Mouse (Mus musculus): ENCODE data around the gene Rbbp8nl. TPM values are rescaled to one million over a fixed set of nuclear protein-coding genes. Genes with fewer than 3 reads are reported as not detected.

Gene Rbbp8nl
- total RNA-seq, 2 experiments from 2014 or later, result not detected

DNA sequence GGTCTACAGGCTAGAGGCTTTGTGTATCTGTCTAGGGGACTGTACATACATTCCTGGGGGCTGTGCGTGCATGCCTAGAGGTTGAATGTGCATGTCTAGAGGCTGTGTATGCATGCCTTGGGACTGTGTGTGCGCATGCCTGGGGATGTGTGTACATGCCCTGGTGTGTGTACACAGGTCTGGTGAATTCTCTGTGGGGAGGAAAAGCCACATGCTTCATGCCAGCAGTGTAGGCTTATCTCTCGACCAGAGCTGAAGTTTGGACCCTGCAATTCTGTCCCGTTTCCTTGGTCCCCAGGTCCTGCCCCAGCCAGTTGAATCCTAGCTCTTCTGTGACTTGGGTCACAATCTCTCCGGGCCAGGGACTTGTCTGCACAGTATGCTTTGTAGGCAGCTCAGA, 1.9 kb upstream of the Rbbp8nl start:
- ATAC-seq (replicated peaks; ENCODE audit: poor library complexity, severe bottlenecking), result no peak

DNA sequence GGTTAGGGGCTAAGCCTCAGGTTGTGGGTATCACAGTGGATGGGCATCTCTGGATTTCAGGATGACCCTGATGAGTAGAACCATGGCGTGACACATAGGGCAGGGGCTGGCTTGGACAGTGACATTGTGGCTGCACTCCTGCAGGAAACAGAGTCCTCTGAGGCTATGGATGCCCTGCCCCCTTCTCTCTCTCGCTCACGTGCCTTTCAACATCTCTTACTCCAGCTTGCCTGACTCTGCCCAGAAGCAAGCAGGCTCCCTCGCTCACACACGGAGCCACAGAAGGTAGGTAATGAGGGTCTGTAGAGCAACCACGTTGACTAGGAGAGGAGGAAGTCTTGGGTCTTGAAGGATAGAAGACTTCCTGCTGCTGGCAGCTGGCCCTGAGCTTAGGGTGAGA, 824 bp upstream of the Rbbp8nl start:
- no peak for ATAC-seq (replicated peaks; ENCODE audit: poor library complexity, severe bottlenecking)

DNA sequence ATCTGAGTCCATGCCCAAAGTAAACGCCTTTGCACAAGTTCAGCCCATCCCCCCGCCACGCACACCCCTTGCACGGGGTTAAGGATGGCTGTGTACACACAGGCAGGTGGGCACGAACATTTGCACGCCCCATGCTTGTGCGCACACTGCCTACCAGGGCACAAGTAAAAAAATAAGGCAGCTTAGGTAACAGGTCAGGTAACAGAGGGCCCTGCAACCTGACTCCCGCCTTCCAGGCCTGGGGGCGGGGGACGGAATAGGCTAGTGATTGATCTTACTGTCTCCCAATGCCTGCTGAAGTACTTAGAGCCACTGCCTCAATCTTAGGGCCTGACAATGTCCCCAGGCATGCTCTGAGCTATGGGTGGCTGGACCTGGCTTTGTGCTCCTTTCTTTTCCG, 713 bp downstream of the Rbbp8nl start:
- ATAC-seq (replicated peaks; ENCODE audit: poor library complexity, severe bottlenecking), result no peak

DNA sequence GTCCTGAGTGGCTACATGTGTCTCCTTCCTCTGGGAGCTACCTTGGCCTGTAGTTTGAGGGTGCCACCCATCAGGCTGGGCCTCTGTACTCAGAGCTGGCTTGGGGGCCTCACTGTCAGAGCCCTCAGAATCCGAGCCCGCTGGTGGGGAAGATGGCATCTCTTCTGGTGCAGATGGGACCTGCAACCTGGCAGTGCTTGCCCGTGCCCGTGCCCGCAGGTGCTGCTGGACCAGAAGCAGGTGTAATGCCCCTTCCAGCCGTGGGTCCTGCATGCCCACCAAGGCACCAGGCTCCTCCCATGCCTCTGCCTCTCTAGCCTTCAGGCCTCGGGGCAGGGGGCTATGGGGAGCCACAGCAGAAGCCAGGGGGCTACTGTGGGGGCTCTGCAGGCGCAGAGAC, 10.4 kb downstream of the Rbbp8nl start:
- ATAC-seq (replicated peaks; ENCODE audit: poor library complexity, severe bottlenecking), result no peak

DNA sequence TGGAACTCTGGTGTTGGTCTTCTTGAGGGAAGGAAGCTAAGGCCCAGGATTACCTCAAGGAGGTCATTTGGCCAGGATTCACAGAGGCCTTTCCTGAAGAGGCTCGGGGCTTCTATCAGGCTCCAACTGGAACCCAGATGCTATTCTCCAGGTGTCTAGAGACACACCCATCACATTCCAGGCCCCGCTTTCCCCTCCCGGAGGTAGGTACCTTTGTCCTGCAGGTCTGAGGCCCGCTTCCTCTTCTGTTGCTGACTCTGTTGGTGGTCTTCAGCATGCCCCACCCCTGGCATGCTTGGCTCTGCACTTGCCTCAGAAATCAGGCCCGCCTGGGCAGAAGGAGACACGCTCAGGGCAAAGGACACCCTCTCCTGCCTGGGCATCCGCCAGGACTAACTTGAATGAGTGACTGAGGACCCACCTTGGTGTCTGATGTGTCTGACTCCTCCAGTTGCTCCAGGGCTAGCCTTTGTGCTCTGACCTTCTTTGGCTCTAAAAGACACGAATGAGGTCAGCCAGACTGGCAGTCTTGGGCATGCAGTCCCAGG, 11.8 kb downstream of the Rbbp8nl start:
- no peak for ATAC-seq (replicated peaks; ENCODE audit: poor library complexity, severe bottlenecking)

DNA sequence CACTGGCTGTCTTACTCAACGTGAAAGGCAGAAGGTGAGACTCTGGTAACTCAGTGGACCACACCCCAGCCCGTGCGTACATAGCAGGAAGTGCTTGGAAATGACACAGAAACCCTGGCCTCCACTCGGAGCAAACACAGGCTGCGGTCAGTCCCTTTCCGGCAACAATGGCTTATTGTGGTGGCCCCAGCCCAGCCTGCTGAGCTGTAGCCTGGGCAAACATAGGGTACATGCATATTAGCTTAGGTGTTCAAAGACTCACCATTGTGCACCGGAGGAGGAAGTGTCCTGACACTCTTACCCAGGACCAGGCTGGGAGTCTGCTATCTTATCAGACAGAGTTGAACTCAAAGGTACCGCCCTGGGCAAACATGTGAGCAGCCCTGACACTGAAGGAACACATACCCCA, 12.8 kb downstream of the Rbbp8nl start:
- ATAC-seq (replicated peaks; ENCODE audit: poor library complexity, severe bottlenecking), result peak; percentile 42

DNA sequence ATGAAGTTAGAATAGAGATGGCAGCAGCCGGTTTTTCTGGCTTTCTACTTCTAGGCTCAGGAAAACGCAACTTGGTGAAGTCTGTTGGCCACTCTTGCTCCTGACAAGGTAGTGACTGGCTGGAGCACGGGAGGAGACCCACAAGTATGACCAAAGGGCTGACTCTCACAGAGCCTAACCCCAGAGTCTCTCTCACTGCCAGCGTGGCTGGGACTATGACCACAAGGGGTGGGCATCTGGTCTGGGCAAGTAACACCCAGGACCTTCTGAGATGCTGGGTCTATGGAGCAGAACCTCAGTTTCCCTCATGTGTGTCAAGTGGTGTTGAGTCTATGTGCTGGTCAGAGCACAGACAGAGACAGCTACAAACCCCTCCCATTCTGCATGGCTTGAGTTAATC, 13.3 kb downstream of the Rbbp8nl start:
- ATAC-seq (replicated peaks; ENCODE audit: poor library complexity, severe bottlenecking), result no peak

DNA sequence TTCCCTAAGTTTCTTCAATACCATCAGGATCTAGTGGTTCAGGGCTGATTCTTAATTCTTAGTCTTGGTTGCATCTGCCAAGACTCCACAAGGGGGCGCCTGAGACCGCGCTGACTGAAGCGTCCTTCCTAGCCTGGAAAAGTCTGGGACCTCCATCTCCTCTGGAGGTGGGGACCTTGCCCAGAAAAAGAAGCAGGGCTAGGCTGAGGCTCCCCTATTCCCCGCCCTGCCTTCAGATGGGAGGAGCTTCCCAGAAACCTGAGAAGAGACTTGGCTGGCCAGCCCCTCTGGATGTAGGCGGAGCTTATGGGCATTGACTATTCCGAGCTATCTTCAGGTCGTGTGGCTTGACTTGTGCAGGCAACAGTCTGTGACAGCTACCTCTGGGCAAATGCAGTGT, 13.8 kb downstream of the Rbbp8nl start:
- ATAC-seq (replicated peaks; ENCODE audit: poor library complexity, severe bottlenecking), result peak; percentile 26

DNA sequence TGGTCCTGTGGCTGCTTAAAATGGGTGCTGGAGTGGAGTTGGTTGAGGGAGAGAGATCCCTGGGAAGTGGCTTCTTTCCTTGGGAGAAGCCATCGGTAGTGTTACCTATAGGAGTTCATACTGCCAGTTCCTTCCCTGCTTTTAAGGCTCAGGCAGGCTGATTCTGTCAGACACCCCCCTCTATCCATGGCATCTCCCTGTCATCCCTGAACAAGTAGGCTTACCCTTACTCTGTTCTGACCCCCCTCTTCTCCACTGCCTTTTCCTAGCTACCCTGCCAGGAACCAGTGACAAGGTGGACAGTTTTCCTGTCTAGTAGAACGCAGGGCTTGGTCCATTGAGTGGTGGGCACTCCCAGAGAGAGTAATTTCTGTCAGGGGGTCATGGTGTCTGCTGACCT, 15.2 kb downstream of the Rbbp8nl start:
- no peak for ATAC-seq (replicated peaks; ENCODE audit: poor library complexity, severe bottlenecking)

DNA sequence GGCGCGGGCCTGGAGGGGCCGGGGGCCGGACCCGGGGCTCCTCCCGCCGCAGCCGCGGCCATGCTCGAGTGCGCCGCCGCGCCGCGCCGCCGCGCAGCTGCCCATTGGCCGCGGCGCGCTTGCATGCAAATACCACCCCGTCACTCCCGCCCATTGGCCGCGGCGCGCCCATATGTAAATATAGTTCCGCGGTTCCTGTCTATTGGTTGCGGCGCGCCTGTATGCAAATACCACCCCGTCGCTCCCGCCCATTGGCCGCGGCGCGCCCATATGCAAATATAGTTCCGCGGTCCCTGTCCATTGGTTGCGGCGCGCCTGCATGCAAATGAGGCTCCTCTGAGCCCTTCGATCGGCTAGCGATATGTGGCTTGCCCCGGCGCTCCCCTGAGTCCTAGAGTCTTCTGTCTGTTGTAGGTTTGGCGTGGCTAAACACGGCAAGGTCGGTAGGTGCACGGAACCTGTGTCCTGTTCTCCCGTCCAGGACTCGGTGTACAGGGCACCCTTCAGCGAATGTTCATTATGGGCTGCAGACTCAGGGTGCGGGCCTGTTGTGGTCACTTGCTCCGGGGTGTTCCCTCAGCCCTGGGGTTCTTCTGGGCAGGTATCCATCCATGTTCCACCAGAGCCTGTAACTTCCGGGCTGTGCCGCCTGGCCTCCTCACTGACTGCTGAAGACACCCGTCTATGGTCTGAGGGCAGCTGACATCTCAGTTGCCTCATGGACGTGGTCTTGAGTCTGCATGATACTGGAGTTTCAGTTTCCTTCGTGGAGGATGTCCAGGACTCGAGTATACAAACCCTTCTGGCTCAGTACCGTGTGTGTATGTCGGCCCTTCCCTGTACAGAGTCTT, 16.1 kb downstream of the Rbbp8nl start, which contains the start of gene Cables2:
Gene Cables2 (minus strand): TSS at position 103 of the 851 bp plus-strand sequence.
- peak; percentile 66 for ATAC-seq (replicated peaks; ENCODE audit: poor library complexity, severe bottlenecking)

DNA sequence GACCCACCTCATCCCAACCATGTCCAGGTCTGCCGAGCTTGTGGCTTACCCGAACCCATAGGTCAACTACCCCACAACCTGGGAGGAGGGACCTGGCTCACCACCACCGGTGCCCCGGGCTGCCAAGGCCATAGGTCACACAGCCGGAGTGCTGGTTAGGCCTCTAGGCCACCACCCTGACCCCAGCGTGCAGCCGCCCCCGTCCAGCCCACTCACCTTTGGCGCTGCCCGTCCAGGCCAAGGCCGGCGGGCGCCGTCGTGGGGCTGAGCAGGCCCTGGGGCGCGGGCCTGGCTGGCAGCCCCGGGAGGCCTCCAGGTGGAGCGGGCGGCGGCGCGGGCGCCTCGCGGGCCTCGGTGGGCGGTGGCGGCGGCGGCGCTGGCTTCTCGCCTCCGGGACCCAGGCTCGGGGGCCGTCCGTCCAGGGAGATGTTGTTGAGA, 16.8 kb downstream of the Rbbp8nl start:
- ATAC-seq (replicated peaks; ENCODE audit: poor library complexity, severe bottlenecking), result no peak

DNA sequence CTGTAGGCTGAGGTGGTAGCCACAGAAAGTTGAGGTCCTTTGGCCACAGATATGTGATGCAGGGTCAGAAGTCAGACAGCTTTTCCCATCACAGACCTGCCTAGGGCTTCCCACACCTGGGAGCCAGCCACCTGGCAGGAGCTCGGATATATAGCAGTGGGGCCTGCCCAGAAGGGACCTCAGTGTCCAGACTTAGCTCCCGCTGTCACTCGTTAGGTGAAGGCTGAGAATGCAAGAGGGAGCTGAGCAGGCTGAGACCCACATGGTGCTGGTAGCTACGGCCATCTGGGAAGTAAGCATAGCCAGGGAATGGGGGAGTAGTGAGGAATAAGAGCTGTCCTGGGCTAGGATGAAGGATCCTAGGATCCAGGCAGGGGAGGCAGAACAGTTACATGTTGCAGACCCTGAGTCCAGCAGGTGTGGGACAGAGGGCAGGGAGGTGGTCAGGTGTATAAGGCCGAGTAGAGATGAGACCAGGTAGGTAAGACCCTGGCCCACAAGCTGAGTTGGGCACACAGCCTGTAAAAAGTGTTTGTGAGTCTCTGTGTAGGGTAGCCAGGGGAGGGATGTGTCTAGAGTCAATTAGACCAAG, 17.8 kb downstream of the Rbbp8nl start:
- ATAC-seq (replicated peaks; ENCODE audit: poor library complexity, severe bottlenecking), result no peak

DNA sequence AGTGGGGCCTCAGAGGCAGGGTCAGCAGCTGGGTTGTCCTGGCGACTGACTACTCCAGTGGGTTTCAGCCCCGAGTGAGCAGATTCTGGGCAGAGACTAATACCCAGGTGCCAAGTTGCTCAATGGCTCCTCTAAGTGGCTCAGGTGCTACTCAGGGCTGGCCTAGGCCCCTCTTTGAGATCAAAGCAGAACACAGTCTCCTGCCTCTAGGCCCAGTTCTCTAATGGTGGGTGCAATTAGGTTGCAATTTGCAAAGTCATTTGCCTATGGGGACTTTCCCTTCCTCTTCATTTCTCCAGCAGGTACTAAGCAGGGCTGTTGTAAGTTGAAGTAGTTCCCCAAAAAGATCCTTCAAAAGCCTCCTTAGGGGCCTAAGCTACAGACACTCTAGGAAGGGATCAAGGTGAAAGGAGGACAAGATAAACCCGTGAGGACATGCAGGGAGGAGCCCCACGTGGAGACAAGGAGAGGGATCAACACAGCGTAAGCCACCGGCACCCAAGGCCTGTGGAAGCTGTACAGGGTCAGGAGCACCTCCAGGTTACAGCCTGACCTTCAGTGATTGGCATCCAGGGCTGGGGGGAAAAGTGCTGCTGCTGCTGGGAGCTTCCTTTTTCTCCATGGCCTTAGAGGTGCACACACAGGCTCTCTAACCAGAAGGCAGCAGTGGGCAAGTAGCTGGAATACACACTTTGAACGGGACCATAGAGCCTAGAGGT, 19.0 kb downstream of the Rbbp8nl start:
- peak; percentile 27 for ATAC-seq (replicated peaks; ENCODE audit: poor library complexity, severe bottlenecking)

DNA sequence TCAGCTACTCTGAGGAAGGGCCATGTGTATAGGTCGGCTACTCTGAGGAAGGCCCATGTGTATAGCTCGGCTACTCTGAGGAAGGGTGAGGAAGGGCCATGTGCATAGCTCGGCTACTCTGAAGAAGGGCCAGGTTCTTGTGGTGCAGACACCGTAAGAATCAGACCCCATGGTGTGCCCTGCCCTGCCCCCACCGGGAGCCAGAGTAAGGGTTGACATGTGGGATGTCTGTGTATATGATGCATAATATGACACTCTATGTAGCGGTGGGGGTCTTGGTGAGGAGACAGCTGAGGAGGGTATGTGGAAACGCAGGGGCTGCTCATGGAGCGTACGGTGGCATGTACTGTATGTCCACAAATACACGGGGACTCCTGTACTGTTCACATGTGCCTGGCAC, 20.4 kb downstream of the Rbbp8nl start:
- no peak for ATAC-seq (replicated peaks; ENCODE audit: poor library complexity, severe bottlenecking)

DNA sequence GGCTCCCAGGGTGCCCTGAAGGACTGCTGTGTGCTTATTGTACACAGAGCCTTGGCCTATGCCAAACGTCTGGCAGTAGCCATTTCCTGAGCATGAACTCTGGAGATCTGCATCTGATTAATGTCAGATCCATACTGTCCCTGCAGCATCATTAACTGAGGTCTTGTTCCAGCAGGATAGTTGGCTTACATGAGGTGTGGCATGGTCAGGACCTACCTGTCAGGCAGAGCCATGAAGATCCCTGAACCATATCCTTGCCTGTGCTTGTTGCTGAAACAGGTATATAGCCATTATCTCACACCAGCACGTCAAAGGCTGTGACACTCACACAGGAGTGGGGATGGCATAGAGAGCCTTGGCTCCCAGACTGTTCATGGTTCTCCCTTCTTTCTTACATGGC, 21.7 kb downstream of the Rbbp8nl start:
- ATAC-seq (replicated peaks; ENCODE audit: poor library complexity, severe bottlenecking), result no peak

DNA sequence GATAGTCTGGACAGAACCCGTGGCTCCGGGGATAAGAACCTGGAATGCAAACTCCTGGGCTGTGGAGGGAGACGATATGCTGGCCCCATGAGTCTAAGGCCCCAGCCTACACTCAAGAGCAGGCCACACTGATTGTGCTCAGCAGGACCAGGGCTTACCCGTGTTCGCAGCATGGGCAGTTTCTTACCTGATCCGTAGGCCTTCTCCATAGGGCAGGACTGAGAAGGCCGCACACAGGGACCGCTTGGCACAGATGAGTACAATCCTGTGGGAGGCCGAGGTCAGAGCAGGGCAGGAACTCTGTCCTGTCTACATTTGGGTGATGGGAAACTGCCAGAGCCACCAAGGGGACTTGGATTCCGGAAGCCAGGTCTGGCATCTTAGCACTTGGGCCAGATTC, 26.8 kb downstream of the Rbbp8nl start:
- ATAC-seq (replicated peaks; ENCODE audit: poor library complexity, severe bottlenecking), result no peak

DNA sequence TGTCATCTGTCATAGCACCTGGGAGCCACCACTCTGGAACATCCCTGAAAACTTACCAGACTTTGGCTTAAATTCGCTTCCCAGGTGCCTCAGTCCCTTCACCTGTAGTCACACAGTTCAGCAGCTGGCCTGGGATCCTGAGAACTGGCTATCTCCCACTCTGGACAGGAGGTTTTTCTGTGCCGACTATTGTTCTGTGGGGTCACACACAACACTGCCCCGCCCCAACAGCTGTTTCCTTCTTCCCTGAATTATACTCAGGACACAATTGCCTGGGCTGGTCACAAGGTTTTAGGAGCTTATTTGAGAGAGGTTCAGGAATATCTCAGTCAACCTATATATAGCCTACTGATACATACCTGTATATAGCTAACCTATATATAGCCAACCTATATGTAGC, 27.2 kb downstream of the Rbbp8nl start:
- no peak for ATAC-seq (replicated peaks; ENCODE audit: poor library complexity, severe bottlenecking)

DNA sequence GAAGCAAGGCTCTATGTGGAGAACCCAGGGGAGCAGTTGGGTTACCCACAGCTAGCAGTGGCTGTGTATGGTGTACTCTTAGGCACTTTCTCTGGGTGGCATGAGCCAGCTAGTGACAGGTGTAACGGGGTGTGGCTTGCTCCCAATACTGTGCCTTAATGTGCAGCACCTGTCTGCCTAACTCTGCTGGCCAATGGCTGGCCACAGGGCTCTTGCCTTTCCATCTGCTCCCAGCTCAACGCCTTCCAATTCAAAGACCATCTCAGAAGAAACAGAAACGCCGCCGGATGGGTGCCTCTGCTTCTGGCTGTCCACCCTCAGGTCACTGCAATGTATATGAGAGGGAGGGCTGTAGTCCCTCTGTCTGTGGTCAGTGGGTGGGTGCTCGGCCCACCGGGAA, 27.8 kb downstream of the Rbbp8nl start:
- ATAC-seq (replicated peaks; ENCODE audit: poor library complexity, severe bottlenecking), result no peak

DNA sequence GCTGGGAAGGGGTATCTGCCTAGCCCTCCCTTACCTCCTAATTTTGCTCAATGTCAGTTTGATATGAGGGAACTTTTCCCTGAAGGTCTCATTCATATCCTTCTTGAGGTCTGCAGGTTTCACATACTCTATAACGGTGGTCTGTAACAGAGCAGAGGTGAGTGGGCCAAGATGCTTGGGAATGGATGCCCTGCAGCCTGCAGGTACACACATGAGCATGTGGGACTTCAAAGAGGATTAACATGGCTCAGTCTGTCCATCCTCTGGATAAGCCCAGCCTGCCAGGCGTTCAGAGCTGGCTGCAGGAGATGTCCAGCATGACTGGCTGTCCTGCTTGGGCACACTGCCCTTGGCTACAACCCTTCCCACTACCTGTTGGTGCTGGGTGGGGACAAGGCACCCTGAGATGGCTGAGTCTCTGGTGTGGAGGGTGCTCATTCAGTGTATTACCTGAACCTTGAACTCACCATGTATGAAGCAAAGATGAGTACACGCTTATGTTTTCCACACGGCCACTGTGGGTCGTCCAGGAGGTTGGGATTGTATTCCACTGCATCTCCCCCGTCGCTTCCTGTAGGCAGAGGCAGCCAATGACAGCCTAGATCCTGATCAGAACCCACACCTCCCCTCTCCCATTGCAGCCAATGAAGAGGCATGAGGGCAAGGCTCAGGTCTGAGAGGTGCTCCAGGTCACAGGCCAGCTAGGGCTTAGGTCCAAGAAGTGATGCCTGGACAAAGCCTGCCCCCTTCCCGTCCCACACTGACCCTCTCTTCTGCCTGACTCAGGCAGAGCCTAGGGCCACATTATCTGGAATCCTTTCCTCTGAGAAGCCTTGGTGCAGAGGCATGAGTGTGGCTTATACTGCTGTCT, 28.8 kb downstream of the Rbbp8nl start:
- no peak for ATAC-seq (replicated peaks; ENCODE audit: poor library complexity, severe bottlenecking)

Data from granulocyte monocyte progenitor cell, adult 5-6 weeks (primary cell).